Mouse (Mus musculus) spleen, adult 2 months (tissue): ENCODE data around the gene Gm47791.

Experiments used
- CTCF ChIP-seq: fragments of 200-500 bp; IDR thresholded peaks from 2 replicates; pipeline ENCODE4 v1.5.1; 2011; ENCODE audit warnings: mild to moderate bottlenecking, inconsistent platforms; ENCODE audit not compliant: insufficient read depth, insufficient read length, insufficient replicate concordance; ENCODE audit errors: extremely low read depth
- POLR2A ChIP-seq: fragments of 200-500 bp; IDR thresholded peaks from 2 replicates; pipeline ENCODE4 v1.6.1; 2011; ENCODE audit warnings: low read depth, low read length, inconsistent platforms

DNA sequence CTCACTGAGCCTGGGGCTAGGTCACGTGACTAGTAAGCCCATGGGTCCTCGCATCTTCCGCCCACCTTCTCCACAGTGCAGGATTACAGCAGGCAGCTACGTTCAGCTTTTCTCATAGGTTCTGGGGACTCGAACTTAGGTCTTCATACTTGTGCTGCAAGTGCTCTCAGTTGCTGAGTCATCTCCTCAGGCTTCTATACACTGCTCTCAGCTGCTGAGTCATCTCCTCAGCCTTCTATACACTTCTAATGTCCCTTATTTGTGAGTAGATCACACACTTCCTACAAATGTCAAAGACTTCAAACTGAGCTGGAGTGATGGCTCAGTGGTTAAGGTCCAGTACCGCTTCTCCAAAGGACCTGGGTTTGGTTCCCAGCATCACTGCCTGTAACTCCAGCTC is 21.2 kb upstream of the Gm47791 start:
- TF ChIP-seq CTCF (no peak), POLR2A (no peak)
